Mouse (Mus musculus) Patski (cell line): ENCODE data around the gene C2cd5. TPM values are rescaled to one million over a fixed set of nuclear protein-coding genes. Genes with fewer than 3 reads are reported as not detected.
A peak's percentile ranks its signal among the peaks of the same experiment; 100 is the strongest.

Experiments
- ATAC-seq: fragments of 100-300 bp; one replicate; pipeline ENCODE4 v1.8.0; 2021
- CTCF ChIA-PET: fragments of 350-600 bp; sonication (Branson Sonifier 250); formaldehyde crosslinking; loops from one replicate; lab custom pipeline; 2022; ENCODE audit warnings: inconsistent platforms; lab: Charles Lee
- POLR2A ChIA-PET: fragments of 350-600 bp; sonication (Branson Sonifier 250); formaldehyde crosslinking; loops from one replicate; lab custom pipeline; 2022; ENCODE audit warnings: antibody characterized with exemption, inconsistent platforms; lab: Charles Lee
- DNase-seq: peaks from one replicate; pipeline ENCODE4 v3.0.0-alpha.2; 2011; ENCODE audit warnings: low read depth, low spot score
- H3K27me3 ChIP-seq: fragments of 371-371 bp; one replicate; pipeline ENCODE4 v1.5.1; 2021
- CTCF ChIP-seq: fragments of 100-300 bp; IDR thresholded peaks from one replicate; pipeline ENCODE4 v1.5.1; 2021
- in situ Hi-C: fragments of 300-500 bp; cut with MboI; formaldehyde crosslinking; loops from 3 replicates; pipeline ENCODE4 v1.11.1; 2018; ENCODE audit warnings: low pct_unique_long_range_greater_than_20kb, mixed read lengths
- polyA plus RNA-seq: library from polyadenylated mRNA; unstranded; gene quantifications from one replicate; pipeline ENCODE4 v1.2.3, GENCODE M21; 2021

C2cd5 gene
- polyA plus RNA-seq, 1 experiment from 2014 or later = 18.7 TPM

- no peak for DNase-seq
- in situ Hi-C loops = loop anchor here (5.0 kb wide), 1 partner anchor 185 kb away; no protein-coding TSS in a partner anchor
- POLR2A ChIA-PET = no interaction called here
Observed at GRCm38 (mm10) chr6:142967407-142967806, 132.5 kb downstream of the C2cd5 start.

GRCm38 (mm10) chr6:142964531-142965385 is 135.2 kb downstream of the C2cd5 start:
- peak; percentile 84 for TF ChIP-seq CTCF
- H3K27me3 ChIP-seq = peaks cover 35% of the 10 kb centered on the region
- in situ Hi-C loops = loop anchor here (5.0 kb wide), 2 partner anchors 92 to 182 kb away; no protein-coding TSS in a partner anchor
- ChIA-PET POLR2A (interaction anchor here (0.7 kb wide), 1 partner anchor 12 kb away, joined by 3 read pairs; no protein-coding TSS in a partner anchor), CTCF (interaction anchor here (0.7 to 1.5 kb wide), 8 partner anchors 10 to 190 kb away, joined by 3 to 5 read pairs (median 3); no protein-coding TSS in a partner anchor)
- DNase-seq (peak; percentile 25), ATAC-seq (peak; percentile 87)

More at GRCm38 (mm10) chr6:142967407-142967806, 132.5 kb downstream of the C2cd5 start:
- H3K27me3 ChIP-seq = peaks cover 27% of the 10 kb centered on the region
- CTCF ChIA-PET = no interaction called here
- ATAC-seq = no peak
- TF ChIP-seq CTCF = no peak

- CTCF ChIA-PET = interaction anchor here (0.9 to 1.5 kb wide), 2 partner anchors 24 to 139 kb away, joined by 3 to 5 read pairs; no protein-coding TSS in a partner anchor
Observed at GRCm38 (mm10) chr6:142964076-142964530, 135.8 kb downstream of the C2cd5 start, which contains the start of gene St8sia1. St8sia1 (minus strand) TSS chr6:142964452.

GRCm38 (mm10) chr6:142963480-142964075 is 136.4 kb downstream of the C2cd5 start:
- no peak for DNase-seq
- in situ Hi-C loops = loop anchor here (5.0 kb wide), 1 partner anchor 91 kb away; no protein-coding TSS in a partner anchor
- TF ChIP-seq CTCF = no peak
- ChIA-PET CTCF (no interaction called here), POLR2A (no interaction called here)
- no peak for ATAC-seq
- peaks cover 35% of the 10 kb centered on the region for H3K27me3 ChIP-seq

More at GRCm38 (mm10) chr6:142964076-142964530, 135.8 kb downstream of the C2cd5 start, which contains the start of gene St8sia1:
- POLR2A ChIA-PET = interaction anchor here (0.7 kb wide), 1 partner anchor 12 kb away, joined by 3 read pairs; no protein-coding TSS in a partner anchor
- H3K27me3 ChIP-seq = peaks cover 35% of the 10 kb centered on the region
- TF ChIP-seq CTCF = no peak
- in situ Hi-C loops = loop anchor here (5.0 kb wide), 1 partner anchor 92 kb away; no protein-coding TSS in a partner anchor
- DNase-seq = no peak
- peak; percentile 37 for ATAC-seq

- H3K27me3 ChIP-seq = peaks cover 35% of the 10 kb centered on the region
- ATAC-seq (no peak), DNase-seq (no peak)
- in situ Hi-C loops = loop anchor here (5.0 kb wide), 1 partner anchor 91 kb away; no protein-coding TSS in a partner anchor
- ChIA-PET CTCF (no interaction called here), POLR2A (no interaction called here)
- no peak for TF ChIP-seq CTCF
Observed at GRCm38 (mm10) chr6:142962881-142963280, 137.1 kb downstream of the C2cd5 start.

GRCm38 (mm10) chr6:142962476-142962875 is 137.5 kb downstream of the C2cd5 start:
- DNase-seq (no peak), ATAC-seq (no peak)
- ChIA-PET POLR2A (no interaction called here), CTCF (no interaction called here)
- in situ Hi-C loops = loop anchor here (5.0 kb wide), 1 partner anchor 90 kb away; no protein-coding TSS in a partner anchor
- TF ChIP-seq CTCF = no peak
- H3K27me3 ChIP-seq = peaks cover 35% of the 10 kb centered on the region

- no peak for DNase-seq
- ATAC-seq = no peak
- no peak for TF ChIP-seq CTCF
- peaks cover 35% of the 10 kb centered on the region for H3K27me3 ChIP-seq
- ChIA-PET POLR2A (no interaction called here), CTCF (interaction anchor here (1.6 kb wide), 1 partner anchor 11 kb away, joined by 5 read pairs; no protein-coding TSS in a partner anchor)
- in situ Hi-C loops = loop anchor here (5.0 kb wide), 1 partner anchor 90 kb away; no protein-coding TSS in a partner anchor
Observed at GRCm38 (mm10) chr6:142961721-142962455, 138.1 kb downstream of the C2cd5 start.

Other genes with a start within 250 kb of the C2cd5 start
- 0.65 TPM for gene St8sia1, start 135.7 kb downstream of the C2cd5 start, polyA plus RNA-seq
- 42.2 TPM for gene Etnk1, start 67.1 kb upstream of the C2cd5 start, polyA plus RNA-seq